Mouse (Mus musculus) liver, adult 2 months (tissue): ENCODE measurements around the gene Fryl. TPM values are rescaled to one million over a fixed set of nuclear protein-coding genes. Genes with fewer than 3 reads are reported as not detected.

Experiments used
- DNase-seq: peaks from one replicate; pipeline ENCODE4 v3.0.0-alpha.2; 2011; ENCODE audit warnings: low read depth, low spot score; ENCODE audit errors: extremely low read depth
- H3K27ac ChIP-seq: fragments of 200-500 bp; replicated peaks from 2 replicates; pipeline ENCODE4 v1.5.1; 2012; ENCODE audit warnings: low read depth, mild to moderate bottlenecking, control low read depth, inconsistent platforms, low read length; ENCODE audit not compliant: insufficient read depth
- H3K27me3 ChIP-seq: fragments of 200-500 bp; 2 replicates; pipeline ENCODE4 v1.6.1; 2012; ENCODE audit warnings: mild to moderate bottlenecking, moderate library complexity, low read length, inconsistent platforms; ENCODE audit not compliant: control insufficient read depth, insufficient read depth
- H3K36me3 ChIP-seq: fragments of 200-500 bp; 2 replicates; pipeline ENCODE4 v1.6.1; 2012; ENCODE audit warnings: low read length, inconsistent platforms; ENCODE audit not compliant: control insufficient read depth, insufficient read depth
- H3K4me1 ChIP-seq: fragments of 200-500 bp; 2 replicates; pipeline ENCODE4 v1.6.1; 2011; ENCODE audit warnings: low read length; ENCODE audit not compliant: control insufficient read depth, insufficient read depth
- H3K4me3 ChIP-seq: fragments of 200-500 bp; 2 replicates; pipeline ENCODE4 v1.5.1; 2011; ENCODE audit warnings: low read depth, mild to moderate bottlenecking, control low read depth, low read length, moderate library complexity; ENCODE audit not compliant: insufficient read depth
- H3K79me2 ChIP-seq: fragments of 200-500 bp; 2 replicates; pipeline ENCODE4 v1.6.1; 2012; ENCODE audit warnings: inconsistent platforms, mild to moderate bottlenecking, low read length, moderate library complexity; ENCODE audit not compliant: control insufficient read depth, insufficient read depth
- H3K9ac ChIP-seq: fragments of 200-500 bp; 2 replicates; pipeline ENCODE4 v1.6.1; 2012; ENCODE audit warnings: low read depth, mild to moderate bottlenecking, control low read depth, inconsistent platforms, low read length
- CTCF ChIP-seq: fragments of 200-500 bp; IDR thresholded peaks from 2 replicates; pipeline ENCODE4 v1.5.1; 2011; ENCODE audit warnings: low read depth, low read length, control low read depth
- POLR2A ChIP-seq: fragments of 200-500 bp; IDR thresholded peaks from 2 replicates; pipeline ENCODE4 v1.6.1; 2011; ENCODE audit warnings: low read length, control low read depth; ENCODE audit not compliant: insufficient read depth; ENCODE audit errors: extremely low read depth
- WGBS: fragments of 180-500 bp; shearing (Covaris S2); methylation state at CpG from one replicate; pipeline ENCODE4 v1.1.7; 2018; 5-methylcytosine and 5-hydroxymethylcytosine counted together
- polyA plus RNA-seq: library from polyadenylated mRNA; depleted of rRNA; stranded (reverse); fragments of >200 nt; gene quantifications from 2 replicates; pipeline ENCODE4 v1.2.3, GENCODE M21; 2012
- total RNA-seq: library from RNA; depleted of rRNA; stranded (reverse); fragments of >200 nt; gene quantifications from 2 replicates; pipeline ENCODE4 v1.2.3, GENCODE M21; 2014

Fryl gene
- total and polyA plus RNA-seq, 2 experiments = 9.5 to 18.7 TPM

DNA sequence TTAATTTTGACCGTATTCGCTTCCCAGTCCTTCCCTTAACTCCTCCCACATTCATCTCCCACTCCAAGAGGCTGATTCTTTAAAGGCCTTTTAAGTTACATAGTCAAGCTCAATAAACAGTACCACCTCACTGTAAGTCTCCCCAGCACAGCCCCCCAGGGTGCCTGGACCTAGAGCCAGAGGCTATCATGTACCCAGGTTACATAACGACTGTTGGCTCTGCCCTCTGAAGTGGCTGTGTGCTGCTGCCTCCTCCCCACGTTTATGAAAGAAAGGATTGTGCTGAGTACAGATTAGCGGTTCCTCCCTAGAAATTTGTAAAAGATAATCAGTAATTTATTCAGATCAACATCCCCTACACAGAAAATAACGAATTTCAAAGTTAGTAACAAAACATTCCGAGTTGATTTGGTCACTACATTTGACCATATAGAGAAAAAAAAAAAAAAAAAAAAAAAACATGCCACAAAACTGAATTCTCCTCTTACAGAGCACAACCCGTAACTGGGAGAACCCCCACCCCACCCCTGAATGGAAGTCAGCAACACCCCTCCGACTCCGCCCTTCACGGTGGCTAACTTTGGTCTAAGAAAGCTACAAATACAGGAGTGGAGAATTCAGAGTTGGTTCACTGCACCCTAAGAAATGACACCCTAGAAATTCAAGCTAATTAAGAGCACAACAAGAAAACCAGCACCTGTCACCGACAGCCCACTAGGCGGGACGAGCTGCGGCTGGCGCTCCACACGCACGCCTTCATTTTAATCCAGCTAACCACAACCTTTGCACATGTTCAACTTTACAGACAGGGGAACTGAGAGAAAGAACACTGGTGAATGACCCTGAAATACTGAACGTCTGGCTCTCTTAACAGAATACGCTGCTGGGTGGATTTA is 47.0 kb downstream of the Fryl start:
- Histone ChIP-seq H3K36me3 (no peaks in the 10 kb centered on the region), H3K27ac (no peak overlapping the region), H3K79me2 (peaks cover 2% of the 10 kb centered on the region; the same call in 1 of the 2 replicates), H3K4me3 (no peak overlapping the region), H3K4me1 (no peaks in the 10 kb centered on the region), H3K9ac (no peak overlapping the region), H3K27me3 (no peaks in the 10 kb centered on the region)
- TF ChIP-seq POLR2A = no peak
- TF ChIP-seq CTCF = no peak
- DNase-seq = no peak
- 91% methylated on average over 20 of the region's 20 CpGs for WGBS

DNA sequence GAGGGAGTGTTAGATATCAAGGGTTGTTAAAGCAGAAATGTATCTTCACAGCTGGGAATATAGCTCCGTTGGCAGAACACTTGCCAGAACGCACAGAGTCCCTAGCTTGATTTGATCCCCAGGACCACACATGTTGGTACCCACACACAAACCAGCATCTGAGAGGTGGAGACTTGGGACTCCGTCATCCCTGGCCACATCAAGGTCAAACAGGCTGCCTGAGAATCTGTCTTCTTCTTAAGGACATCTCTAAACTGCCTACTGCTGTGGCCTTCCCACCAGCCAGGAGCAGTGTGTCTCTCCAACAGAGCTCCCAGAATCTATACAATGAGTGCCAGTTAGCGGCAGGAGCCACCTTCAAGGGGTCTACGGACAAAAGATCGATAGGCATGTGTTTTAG is 47.8 kb downstream of the Fryl start:
- Histone ChIP-seq H3K4me1 (no peaks in the 10 kb centered on the region), H3K79me2 (no peaks in the 10 kb centered on the region; the same call in 1 of the 2 replicates), H3K36me3 (no peaks in the 10 kb centered on the region), H3K27ac (no peak overlapping the region), H3K9ac (no peak overlapping the region), H3K4me3 (no peak overlapping the region), H3K27me3 (no peaks in the 10 kb centered on the region)
- WGBS = 96% methylated on average over 6 of the region's 6 CpGs
- DNase-seq = no peak
- TF ChIP-seq POLR2A (no peak), CTCF (no peak)

DNA sequence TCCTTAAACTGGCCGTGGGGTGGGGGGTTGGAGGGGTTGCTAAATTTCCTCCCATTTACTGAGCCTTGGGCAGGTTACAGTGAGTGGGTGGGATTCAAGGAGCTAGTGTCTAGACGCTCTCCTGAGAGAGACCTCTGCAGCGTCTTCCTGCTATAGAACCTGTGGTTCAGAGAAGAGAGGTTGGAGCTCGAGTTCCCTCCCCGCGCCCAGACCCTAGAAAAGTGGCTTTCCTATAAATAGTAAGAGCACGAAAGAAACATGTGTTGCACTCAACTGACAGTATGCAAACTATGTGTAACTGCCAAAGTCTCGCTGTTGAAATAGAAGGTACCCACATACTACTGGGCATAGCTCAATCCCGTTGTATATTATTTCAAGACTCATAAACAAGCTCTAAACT is 49.7 kb downstream of the Fryl start:
- Histone ChIP-seq H3K79me2 (no peaks in the 10 kb centered on the region; the same call in 1 of the 2 replicates), H3K4me1 (no peaks in the 10 kb centered on the region), H3K36me3 (no peaks in the 10 kb centered on the region), H3K27ac (no peak overlapping the region), H3K9ac (no peak overlapping the region), H3K4me3 (no peak overlapping the region), H3K27me3 (no peaks in the 10 kb centered on the region)
- no peak for DNase-seq
- TF ChIP-seq CTCF = no peak
- TF ChIP-seq POLR2A = no peak
- WGBS = 92% methylated on average over 9 of the region's 9 CpGs

DNA sequence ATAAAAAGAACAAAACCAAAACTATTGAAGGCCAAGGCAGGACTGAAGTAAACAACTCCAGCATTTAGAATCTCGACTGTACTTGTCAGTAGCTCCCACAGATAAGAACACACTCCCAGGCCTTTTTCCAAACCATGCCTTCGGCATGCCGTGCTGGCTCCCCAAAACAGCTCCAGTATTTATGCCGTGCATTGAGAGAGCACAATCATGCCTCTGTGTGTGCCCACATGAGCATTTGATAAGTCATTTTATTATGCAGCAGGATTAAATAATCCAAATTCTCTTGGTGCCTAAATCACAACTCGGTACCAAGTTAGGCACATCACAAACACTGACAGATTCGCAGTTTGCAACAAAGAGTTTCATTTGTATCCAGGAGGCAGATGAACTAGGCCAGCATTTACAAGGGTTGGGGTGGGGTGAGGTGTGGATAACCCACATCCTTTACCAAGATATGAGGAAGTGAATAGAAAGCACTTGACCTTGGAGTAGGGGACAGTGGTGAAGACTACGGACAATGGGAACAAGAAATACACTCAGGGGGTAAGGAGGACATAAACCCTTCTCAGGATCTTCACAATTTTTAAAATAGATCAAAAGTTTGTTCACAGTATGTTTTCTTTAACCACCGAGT is 50.3 kb downstream of the Fryl start:
- Histone ChIP-seq H3K27ac (no peak overlapping the region), H3K27me3 (no peaks in the 10 kb centered on the region), H3K4me3 (no peak overlapping the region), H3K36me3 (no peaks in the 10 kb centered on the region), H3K9ac (no peak overlapping the region), H3K4me1 (no peaks in the 10 kb centered on the region), H3K79me2 (no peaks in the 10 kb centered on the region; the same call in 1 of the 2 replicates)
- 79% methylated on average over 8 of the region's 8 CpGs for WGBS
- no peak for DNase-seq
- TF ChIP-seq POLR2A (no peak), CTCF (no peak)

DNA sequence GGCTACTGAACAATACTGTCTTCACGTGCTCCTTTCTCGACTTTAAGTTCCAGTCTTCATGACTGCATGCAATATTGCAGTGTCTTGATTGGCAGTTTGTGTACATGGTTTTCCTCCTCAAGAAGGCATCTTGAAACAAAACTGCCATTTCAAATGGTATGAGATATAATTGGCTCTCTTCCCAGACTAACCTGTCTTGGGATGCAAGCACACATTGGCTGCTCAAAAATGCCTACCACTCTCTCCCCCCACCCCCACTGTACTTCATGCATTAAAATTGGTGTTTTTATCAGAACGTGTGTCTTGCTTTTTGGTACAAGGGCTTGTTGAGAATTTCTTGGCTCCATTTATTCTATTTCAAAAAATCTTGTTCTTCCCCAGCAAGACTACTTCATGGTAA is 51.4 kb downstream of the Fryl start:
- no peak overlapping the region for H3K27ac ChIP-seq
- H3K4me1 ChIP-seq = no peaks in the 10 kb centered on the region
- H3K9ac ChIP-seq = no peak overlapping the region
- no peaks in the 10 kb centered on the region for H3K36me3 ChIP-seq
- H3K4me3 ChIP-seq = no peak overlapping the region
- no peak for DNase-seq
- 92% methylated on average over 3 of the region's 3 CpGs for WGBS
- no peaks in the 10 kb centered on the region for H3K27me3 ChIP-seq
- TF ChIP-seq POLR2A (no peak), CTCF (no peak)
- H3K79me2 ChIP-seq = peaks cover 2% of the 10 kb centered on the region; the same call in 1 of the 2 replicates
